Mouse (Mus musculus) thymus, postnatal 0 days (tissue): Measurements from ENCODE around the gene Dazl. TPM values are rescaled to one million over a fixed set of nuclear protein-coding genes. Genes with fewer than 3 reads are reported as not detected.

Experiments
- DNase-seq: peaks from one replicate; pipeline ENCODE4 v3.0.0-alpha.2; 2015; ENCODE audit warnings: low spot score
- polyA plus RNA-seq: library from polyadenylated mRNA; unstranded; fragments of >200 nt; fragmentation: Nextera tagmentation; extraction: Ambion mirVana; gene quantifications from 2 replicates; pipeline ENCODE4 v1.2.1, GENCODE M21; 2015

The Dazl gene
- polyA plus RNA-seq: 0.75 and 0.79 TPM in 2 replicates

- DNase-seq: no peak
These were observed at the start of gene Dazl for GRCm38 (mm10) chr17:50293241-50293731. Dazl (minus strand) TSS chr17:50293636.

- DNase-seq: no peak
These were observed 48.6 kb upstream of the Dazl start for GRCm38 (mm10) chr17:50341850-50342544.

- no peak for DNase-seq
These were observed 45.5 kb upstream of the Dazl start for GRCm38 (mm10) chr17:50338901-50339300.

- no peak for DNase-seq
These were observed 42.3 kb upstream of the Dazl start for GRCm38 (mm10) chr17:50335776-50336175.

- DNase-seq: no peak
These were observed 41.3 kb upstream of the Dazl start for GRCm38 (mm10) chr17:50334694-50335093.

- no peak for DNase-seq
These were observed 38.5 kb upstream of the Dazl start for GRCm38 (mm10) chr17:50332012-50332300.

GRCm38 (mm10) chr17:50331171-50332011 lies 38.0 kb upstream of the Dazl start:
- peak; percentile 82 for DNase-seq

- no peak for DNase-seq
These were observed 36.8 kb upstream of the Dazl start for GRCm38 (mm10) chr17:50330245-50330644.

GRCm38 (mm10) chr17:50324658-50325057 lies 31.2 kb upstream of the Dazl start:
- no peak for DNase-seq

GRCm38 (mm10) chr17:50318810-50319209 lies 25.4 kb upstream of the Dazl start:
- no peak for DNase-seq

GRCm38 (mm10) chr17:50316216-50317150 lies 23.0 kb upstream of the Dazl start:
- no peak for DNase-seq

GRCm38 (mm10) chr17:50310148-50310802 lies 16.8 kb upstream of the Dazl start:
- peak; percentile 37 for DNase-seq

- DNase-seq: no peak
These were observed 16.2 kb upstream of the Dazl start for GRCm38 (mm10) chr17:50309512-50310072.

GRCm38 (mm10) chr17:50308880-50309279 lies 15.4 kb upstream of the Dazl start:
- DNase-seq: no peak

GRCm38 (mm10) chr17:50308059-50308647 lies 14.7 kb upstream of the Dazl start:
- DNase-seq: no peak

GRCm38 (mm10) chr17:50302867-50303266 lies 9.4 kb upstream of the Dazl start:
- no peak for DNase-seq

- DNase-seq: no peak
These were observed 6.9 kb upstream of the Dazl start for GRCm38 (mm10) chr17:50300171-50300841.

GRCm38 (mm10) chr17:50298821-50299220 lies 5.4 kb upstream of the Dazl start:
- no peak for DNase-seq

- DNase-seq: no peak
These were observed 1.3 kb upstream of the Dazl start for GRCm38 (mm10) chr17:50294726-50295125.
